Mouse (Mus musculus): Measurements from ENCODE around the gene Gpi1. TPM values are rescaled to one million over a fixed set of nuclear protein-coding genes. Genes with fewer than 3 reads are reported as not detected.

The Gpi1 gene
- 191 and 203 TPM in 2 replicates for polyA plus RNA-seq (2015; fragmentation: Nextera tagmentation; extraction: Ambion mirVana)

- H3K4me1 ChIP-seq (replicated peaks): peaks cover 44% of the 10 kb centered on the region
- H3K4me2 ChIP-seq (replicated peaks): peak within 1 kb of the TSS; percentile 77
- under 1% methylated on average over 36 of the region's 39 CpGs for WGBS
- H3K27me3 ChIP-seq: no peaks in the 10 kb centered on the region
- no peaks in the 10 kb centered on the region for H3K9me3 ChIP-seq
- H3K4me3 ChIP-seq (replicated peaks): peak within 1 kb of the TSS; percentile 79
- peak within 1 kb of the TSS; percentile 79 for H3K9ac ChIP-seq (replicated peaks)
- H3K27ac ChIP-seq: peak within 1 kb of the TSS; percentile 64
- H3K36me3 ChIP-seq: peaks cover 28% of the 10 kb centered on the region
- peak; percentile 46 for ATAC-seq
Measured at GRCm38 (mm10) chr7:34230116-34230515, at the start of gene Gpi1. Gpi1 (minus strand) TSS chr7:34230336.

GRCm38 (mm10) chr7:34277656-34278055, 47.5 kb upstream of the Gpi1 start:
- ATAC-seq: no peak
- H3K27me3 ChIP-seq: no peaks in the 10 kb centered on the region

GRCm38 (mm10) chr7:34276066-34276465, 45.9 kb upstream of the Gpi1 start:
- H3K9me3 ChIP-seq: no peaks in the 10 kb centered on the region
- H3K4me2 ChIP-seq (replicated peaks): no peak overlapping the region
- H3K27me3 ChIP-seq: no peaks in the 10 kb centered on the region
- no peaks in the 10 kb centered on the region for H3K4me1 ChIP-seq (replicated peaks)
- H3K4me3 ChIP-seq (replicated peaks): no peak overlapping the region
- no peak overlapping the region for H3K9ac ChIP-seq (replicated peaks)
- no peak for ATAC-seq
- H3K36me3 ChIP-seq: peaks cover 4% of the 10 kb centered on the region; the same call in 1 of the 2 replicates
- WGBS: 90% methylated on average over 3 of the region's 3 CpGs
- no peak overlapping the region for H3K27ac ChIP-seq

More at GRCm38 (mm10) chr7:34277656-34278055, 47.5 kb upstream of the Gpi1 start:
- Histone ChIP-seq H3K36me3 (peaks cover 4% of the 10 kb centered on the region; the same call in 1 of the 2 replicates), H3K4me3 (replicated peaks) (no peak overlapping the region), H3K4me1 (replicated peaks) (no peaks in the 10 kb centered on the region), H3K27ac (no peak overlapping the region), H3K9me3 (no peaks in the 10 kb centered on the region), H3K4me2 (replicated peaks) (no peak overlapping the region), H3K9ac (replicated peaks) (no peak overlapping the region)
- 96% methylated on average over 2 of the region's 2 CpGs for WGBS

- ATAC-seq: no peak
- H3K27me3 ChIP-seq: no peaks in the 10 kb centered on the region
- no peak overlapping the region for H3K9ac ChIP-seq (replicated peaks)
- no peak overlapping the region for H3K4me3 ChIP-seq (replicated peaks)
- no peak overlapping the region for H3K27ac ChIP-seq
- 65% methylated on average over 4 of the region's 4 CpGs for WGBS
- peaks cover 4% of the 10 kb centered on the region; the same call in 1 of the 2 replicates for H3K36me3 ChIP-seq
- no peaks in the 10 kb centered on the region; the same call in 1 of the 2 replicates for H3K4me1 ChIP-seq (replicated peaks)
- H3K4me2 ChIP-seq (replicated peaks): no peak overlapping the region
- no peaks in the 10 kb centered on the region for H3K9me3 ChIP-seq
Measured at GRCm38 (mm10) chr7:34272465-34272864, 42.3 kb upstream of the Gpi1 start.

GRCm38 (mm10) chr7:34268463-34268862, 38.3 kb upstream of the Gpi1 start:
- ATAC-seq: no peak
- Histone ChIP-seq H3K4me3 (replicated peaks) (no peak overlapping the region), H3K4me1 (replicated peaks) (no peaks in the 10 kb centered on the region; the same call in 1 of the 2 replicates), H3K27ac (no peak overlapping the region), H3K9me3 (no peaks in the 10 kb centered on the region), H3K4me2 (replicated peaks) (no peak overlapping the region), H3K27me3 (no peaks in the 10 kb centered on the region), H3K9ac (replicated peaks) (no peak overlapping the region), H3K36me3 (0 out of 2 replicates have a peak, but pooled peaks cover under 1% of the 10 kb centered on the region)
- WGBS: 77% methylated on average over 1 of the region's 1 CpGs

GRCm38 (mm10) chr7:34266421-34266820, 36.3 kb upstream of the Gpi1 start:
- H3K9ac ChIP-seq (replicated peaks): no peak overlapping the region
- no peak overlapping the region for H3K4me3 ChIP-seq (replicated peaks)
- H3K27me3 ChIP-seq: no peaks in the 10 kb centered on the region
- no peaks in the 10 kb centered on the region; the same call in 1 of the 2 replicates for H3K4me1 ChIP-seq (replicated peaks)
- no peak for ATAC-seq
- peaks cover 19% of the 10 kb centered on the region for H3K36me3 ChIP-seq
- H3K4me2 ChIP-seq (replicated peaks): no peak overlapping the region
- H3K9me3 ChIP-seq: no peaks in the 10 kb centered on the region
- H3K27ac ChIP-seq: no peak overlapping the region

GRCm38 (mm10) chr7:34265876-34266346, 35.8 kb upstream of the Gpi1 start:
- Histone ChIP-seq H3K27me3 (no peaks in the 10 kb centered on the region), H3K36me3 (peaks cover 20% of the 10 kb centered on the region), H3K9ac (replicated peaks) (no peak overlapping the region), H3K4me3 (replicated peaks) (no peak overlapping the region), H3K27ac (no peak overlapping the region), H3K9me3 (no peaks in the 10 kb centered on the region), H3K4me2 (replicated peaks) (no peak overlapping the region), H3K4me1 (replicated peaks) (no peaks in the 10 kb centered on the region; the same call in 1 of the 2 replicates)
- 68% methylated on average over 5 of the region's 5 CpGs for WGBS
- ATAC-seq: no peak

- Histone ChIP-seq H3K9ac (replicated peaks) (no peak overlapping the region), H3K27ac (no peak overlapping the region), H3K9me3 (no peaks in the 10 kb centered on the region), H3K36me3 (peaks cover 25% of the 10 kb centered on the region), H3K27me3 (no peaks in the 10 kb centered on the region), H3K4me1 (replicated peaks) (no peaks in the 10 kb centered on the region), H3K4me2 (replicated peaks) (no peak overlapping the region), H3K4me3 (replicated peaks) (no peak overlapping the region)
- 90% methylated on average over 5 of the region's 5 CpGs for WGBS
- no peak for ATAC-seq
Measured at GRCm38 (mm10) chr7:34263437-34263836, 33.3 kb upstream of the Gpi1 start.

GRCm38 (mm10) chr7:34258407-34258806, 28.3 kb upstream of the Gpi1 start:
- Histone ChIP-seq H3K9ac (replicated peaks) (no peak overlapping the region), H3K36me3 (peaks cover 55% of the 10 kb centered on the region)
- WGBS: 97% methylated on average over 1 of the region's 1 CpGs

GRCm38 (mm10) chr7:34257279-34257678, 27.1 kb upstream of the Gpi1 start:
- no peaks in the 10 kb centered on the region for H3K27me3 ChIP-seq
- no peaks in the 10 kb centered on the region for H3K9me3 ChIP-seq
- no peak overlapping the region for H3K27ac ChIP-seq
- no peak overlapping the region for H3K4me2 ChIP-seq (replicated peaks)
- ATAC-seq: no peak
- H3K36me3 ChIP-seq: peaks cover 54% of the 10 kb centered on the region
- H3K4me1 ChIP-seq (replicated peaks): no peaks in the 10 kb centered on the region
- no peak overlapping the region for H3K9ac ChIP-seq (replicated peaks)
- WGBS: 88% methylated on average over 9 of the region's 9 CpGs
- H3K4me3 ChIP-seq (replicated peaks): no peak overlapping the region

More at GRCm38 (mm10) chr7:34258407-34258806, 28.3 kb upstream of the Gpi1 start:
- no peaks in the 10 kb centered on the region for H3K27me3 ChIP-seq
- H3K27ac ChIP-seq: no peak overlapping the region
- H3K4me2 ChIP-seq (replicated peaks): no peak overlapping the region
- no peaks in the 10 kb centered on the region for H3K4me1 ChIP-seq (replicated peaks)
- H3K4me3 ChIP-seq (replicated peaks): no peak overlapping the region
- H3K9me3 ChIP-seq: no peaks in the 10 kb centered on the region
- no peak for ATAC-seq

- peaks cover 44% of the 10 kb centered on the region for H3K36me3 ChIP-seq
- H3K27ac ChIP-seq: 0 out of 2 replicates have a peak overlapping the region, but pooled peaks have one; percentile 2
- no peak for ATAC-seq
- no peaks in the 10 kb centered on the region for H3K4me1 ChIP-seq (replicated peaks)
- no peak overlapping the region for H3K4me2 ChIP-seq (replicated peaks)
- 100% methylated on average over 1 of the region's 1 CpGs for WGBS
- no peaks in the 10 kb centered on the region for H3K27me3 ChIP-seq
- H3K4me3 ChIP-seq (replicated peaks): no peak overlapping the region
- no peaks in the 10 kb centered on the region for H3K9me3 ChIP-seq
- H3K9ac ChIP-seq (replicated peaks): no peak overlapping the region
Measured at GRCm38 (mm10) chr7:34255916-34256315, 25.8 kb upstream of the Gpi1 start.

GRCm38 (mm10) chr7:34255137-34255536, 25.0 kb upstream of the Gpi1 start:
- ATAC-seq: no peak
- no peak overlapping the region for H3K4me2 ChIP-seq (replicated peaks)
- H3K36me3 ChIP-seq: peaks cover 48% of the 10 kb centered on the region
- H3K9me3 ChIP-seq: no peaks in the 10 kb centered on the region
- WGBS: 82% methylated on average over 3 of the region's 3 CpGs
- no peak overlapping the region for H3K4me3 ChIP-seq (replicated peaks)
- no peaks in the 10 kb centered on the region for H3K4me1 ChIP-seq (replicated peaks)
- no peak overlapping the region for H3K27ac ChIP-seq
- H3K9ac ChIP-seq (replicated peaks): no peak overlapping the region
- no peaks in the 10 kb centered on the region for H3K27me3 ChIP-seq

GRCm38 (mm10) chr7:34252030-34252429, 21.9 kb upstream of the Gpi1 start:
- 91% methylated on average over 2 of the region's 2 CpGs for WGBS
- peak; percentile 45; the same call in 1 of the 2 replicates for ATAC-seq
- H3K27me3 ChIP-seq: no peaks in the 10 kb centered on the region
- peaks cover 65% of the 10 kb centered on the region for H3K36me3 ChIP-seq
- no peak overlapping the region for H3K9ac ChIP-seq (replicated peaks)
- H3K4me1 ChIP-seq (replicated peaks): no peaks in the 10 kb centered on the region
- H3K4me2 ChIP-seq (replicated peaks): no peak overlapping the region
- H3K4me3 ChIP-seq (replicated peaks): no peak overlapping the region
- peak overlapping the region; percentile 35; the same call in 1 of the 2 replicates for H3K27ac ChIP-seq
- no peaks in the 10 kb centered on the region for H3K9me3 ChIP-seq

All from midbrain, embryonic 13.5 days (tissue).